Mouse (Mus musculus): ENCODE measurements at regions not wholly inside any gene's neighbourhood (a gene's known extent, or its start where the extent isn't known, plus 50 kb on each side); places are given as distances from the start of the nearest gene placed in this dataset.

DNA sequence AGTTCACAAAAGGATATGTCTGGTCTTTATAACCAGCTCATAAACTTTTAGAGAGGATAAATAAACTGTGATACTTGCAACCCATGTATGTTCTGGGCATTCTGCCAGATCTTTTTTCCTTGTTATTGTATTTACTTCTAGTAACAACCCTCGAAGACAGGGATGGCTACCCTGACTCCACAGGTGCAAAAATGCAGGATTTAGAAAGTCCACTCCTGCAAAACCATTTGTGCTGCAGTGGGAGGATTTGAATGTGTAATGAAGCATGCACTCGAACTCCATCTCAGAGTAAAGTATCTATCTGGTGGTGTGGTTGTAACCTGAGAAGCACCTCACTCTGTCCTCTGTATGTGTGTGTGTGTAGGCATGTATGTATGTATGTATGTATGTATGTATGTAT is 294.3 kb upstream of the Auts2 start:
- DNase-seq (ENCODE audit: extremely low read depth, low read depth, low spot score), result no peak

DNA sequence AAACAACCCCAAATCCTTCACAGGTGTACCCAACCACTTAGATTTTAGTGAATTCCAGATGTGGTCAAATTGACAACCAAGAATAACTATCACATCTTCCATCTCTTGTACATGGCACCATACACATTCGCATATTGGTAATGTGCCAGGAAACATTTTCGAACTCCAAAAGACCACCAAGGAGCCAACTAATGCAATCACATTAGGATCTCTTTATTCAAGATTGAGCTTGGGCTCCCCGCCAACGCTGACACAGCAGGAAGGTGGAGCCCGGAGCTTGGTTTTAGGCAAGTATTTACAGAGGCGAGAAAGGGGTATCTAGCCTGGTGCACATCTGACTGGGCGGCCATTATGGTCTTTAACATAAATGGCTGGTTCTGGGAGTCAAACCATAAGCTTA is 285.8 kb upstream of the Auts2 start:
- no peak for DNase-seq (ENCODE audit: extremely low read depth, low read depth, low spot score)

DNA sequence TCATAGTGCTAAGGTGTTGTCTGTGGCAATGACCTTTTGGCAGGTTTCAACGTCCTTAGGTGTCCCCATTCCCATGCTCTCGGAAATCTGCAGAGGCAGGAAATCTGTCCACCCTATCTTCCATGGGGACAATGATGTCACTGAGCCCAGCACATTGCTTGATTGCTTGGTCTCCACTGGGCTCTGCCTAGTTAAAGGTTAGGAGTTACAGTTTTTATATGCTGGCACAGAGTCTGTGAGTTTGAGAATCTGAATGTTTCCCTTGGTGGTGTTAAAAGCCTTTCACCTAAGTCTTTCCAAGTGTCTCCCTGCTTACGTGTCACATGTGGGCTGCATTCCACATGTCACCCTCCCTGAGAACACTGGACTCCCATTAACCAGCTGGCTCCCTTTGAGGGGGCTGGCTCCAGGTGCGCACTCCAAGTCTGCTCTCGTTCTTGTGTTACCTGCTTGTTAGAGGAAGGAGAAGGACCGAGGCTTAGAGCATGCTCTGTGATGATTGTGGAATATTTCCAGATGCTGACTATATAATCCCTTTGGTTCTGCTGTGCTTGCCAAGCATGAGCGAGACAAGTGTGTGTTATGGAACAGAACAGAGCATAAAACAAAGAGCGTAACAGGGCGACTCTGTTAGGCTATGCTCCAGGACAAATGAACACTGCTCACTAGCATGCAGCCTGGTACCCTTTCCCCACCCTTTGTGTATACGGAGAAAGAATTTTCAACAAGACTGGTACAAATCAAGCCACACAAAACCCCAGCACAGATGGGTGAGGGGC is 284.6 kb upstream of the Auts2 start:
- DNase-seq (ENCODE audit: extremely low read depth, low read depth, low spot score), result no peak

DNA sequence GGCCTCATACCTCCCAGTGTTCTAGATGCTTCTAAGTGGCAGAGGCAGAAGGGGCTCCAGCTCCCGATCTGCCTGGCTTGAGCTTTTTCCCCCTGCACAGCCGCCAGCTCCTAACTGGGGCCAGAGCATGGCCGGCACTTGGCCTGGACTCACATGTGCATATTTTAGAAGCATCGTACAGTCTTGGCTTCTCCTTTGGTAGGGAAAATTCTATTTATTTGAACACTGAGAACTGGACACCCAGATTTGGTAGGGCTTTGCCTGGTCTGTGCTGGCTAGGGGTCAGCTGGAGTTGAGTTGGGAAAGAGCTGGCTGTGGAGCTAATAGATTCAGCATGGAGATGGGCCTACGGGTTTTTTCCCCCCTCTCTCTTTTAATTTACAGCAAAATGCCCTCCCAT is 282.9 kb upstream of the Auts2 start:
- DNase-seq (ENCODE audit: extremely low read depth, low read depth, low spot score), result no peak

DNA sequence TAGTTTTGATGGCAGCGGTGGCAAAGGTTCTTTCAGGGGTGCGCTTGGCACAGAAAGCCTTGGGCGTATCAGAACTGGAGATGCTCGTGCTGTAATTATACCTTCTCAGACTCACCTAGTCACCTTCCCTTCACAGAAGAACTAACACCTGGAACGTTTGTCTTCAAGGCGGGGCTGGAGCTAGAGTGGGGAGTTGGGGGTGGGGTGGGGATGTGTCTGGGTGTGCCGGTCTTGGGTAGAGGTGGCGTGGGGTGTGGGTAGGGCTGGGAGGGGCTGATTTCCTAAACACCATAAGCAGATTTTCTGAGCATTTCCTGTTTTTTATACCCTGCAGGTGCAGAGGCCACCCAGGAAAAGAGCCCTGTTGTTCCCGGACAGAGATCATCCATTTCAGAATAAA is 274.5 kb upstream of the Auts2 start:
- no peak for DNase-seq (ENCODE audit: extremely low read depth, low read depth, low spot score)

DNA sequence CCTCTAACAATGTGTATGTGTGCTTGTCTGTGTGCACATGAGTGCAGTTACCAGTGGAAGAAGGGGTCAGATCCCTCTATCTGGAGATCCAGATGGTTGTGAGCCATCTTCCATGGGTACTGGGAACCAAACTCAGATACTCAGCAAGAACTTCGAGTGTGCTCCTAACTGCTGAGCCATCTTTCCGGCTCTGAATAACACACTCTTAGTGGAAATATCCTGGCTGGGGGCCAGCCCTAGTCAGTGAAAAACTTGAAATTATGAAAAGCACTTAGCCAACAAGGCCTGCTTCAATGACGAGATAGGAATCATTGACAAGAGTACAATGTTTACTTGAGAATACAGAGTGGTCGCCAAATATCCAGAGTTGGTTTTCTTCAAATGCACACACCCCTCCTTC is 266.0 kb upstream of the Auts2 start:
- no peak for DNase-seq (ENCODE audit: extremely low read depth, low read depth, low spot score)

DNA sequence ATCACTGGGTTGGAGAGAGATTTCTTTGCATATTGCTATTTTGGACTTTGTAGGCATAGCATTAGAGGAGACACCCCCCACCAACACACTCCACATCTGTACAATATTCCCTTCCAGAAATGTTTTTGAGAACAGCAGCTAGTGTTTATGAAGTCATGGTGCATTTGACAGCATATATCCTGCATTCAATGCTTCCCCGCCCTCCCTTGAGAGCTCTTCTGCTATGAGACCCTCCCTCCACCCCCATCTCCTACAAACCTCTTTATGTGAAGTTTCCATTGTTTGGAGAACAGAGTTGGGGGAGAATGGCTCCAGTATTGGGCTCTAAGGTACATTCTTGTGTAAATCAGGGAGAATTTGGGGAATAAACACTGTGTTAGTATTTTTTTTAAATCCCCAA is 252.9 kb upstream of the Auts2 start:
- DNase-seq (ENCODE audit: extremely low read depth, low read depth, low spot score), result no peak

DNA sequence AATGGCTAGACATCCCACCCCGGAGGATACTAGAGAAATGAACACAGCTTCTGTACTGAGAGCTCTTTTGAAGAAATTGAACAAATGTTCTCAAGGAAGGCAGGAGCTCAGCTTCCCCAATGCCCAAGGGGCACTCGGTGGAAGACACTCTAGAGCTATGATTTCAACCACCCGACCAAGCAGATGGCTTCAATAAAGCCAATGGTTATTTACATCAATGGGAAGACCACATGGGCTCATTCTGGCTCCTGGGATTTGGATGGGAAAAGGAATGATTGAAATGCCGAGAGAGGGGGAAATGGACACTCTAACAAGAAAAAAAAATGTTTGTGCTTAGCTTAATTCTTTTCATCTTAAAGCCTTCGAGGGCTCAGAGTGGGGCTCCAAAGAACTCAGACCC is 249.3 kb upstream of the Auts2 start:
- no peak for DNase-seq (ENCODE audit: extremely low read depth, low read depth, low spot score)

DNA sequence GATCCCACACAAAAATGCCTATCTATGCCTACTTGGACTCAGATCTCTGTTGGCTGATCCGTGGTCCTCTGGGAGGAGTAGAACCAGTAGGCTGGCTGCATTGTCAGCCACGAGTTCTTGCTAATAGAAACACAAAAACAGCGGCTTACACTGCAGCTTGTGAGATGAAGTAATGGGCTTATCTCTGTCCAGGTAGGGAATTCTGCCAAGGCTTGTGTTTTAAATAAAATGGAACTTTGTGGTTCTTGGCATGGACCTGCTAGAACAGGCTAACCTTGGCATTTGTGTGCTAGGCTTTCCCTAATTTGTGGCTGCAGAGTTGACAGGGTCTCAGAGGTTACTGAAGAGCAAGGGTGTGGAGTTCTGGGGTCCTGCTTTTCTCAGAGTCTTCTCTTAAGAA is 242.1 kb upstream of the Auts2 start:
- peak; percentile 21 for DNase-seq (ENCODE audit: extremely low read depth, low read depth, low spot score)

DNA sequence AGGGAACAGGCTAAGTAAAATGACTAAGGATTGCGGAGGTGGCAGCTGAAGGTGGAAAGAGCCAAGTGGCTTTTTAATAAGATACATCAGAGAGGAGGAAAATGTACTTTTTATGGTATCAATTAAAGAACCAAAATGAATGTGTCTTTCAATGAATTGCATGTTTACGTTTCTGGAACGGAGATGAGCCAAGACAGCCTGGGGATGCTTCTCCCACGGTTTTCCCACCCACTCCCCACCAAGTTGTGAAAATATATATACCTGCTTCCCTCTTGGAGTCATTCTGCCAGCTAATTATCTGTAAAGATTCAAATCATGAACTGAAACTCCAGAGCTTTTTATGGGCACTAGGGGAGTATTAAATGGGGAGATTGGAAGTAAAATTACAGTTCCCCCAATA is 241.6 kb upstream of the Auts2 start:
- DNase-seq (ENCODE audit: extremely low read depth, low read depth, low spot score), result no peak

DNA sequence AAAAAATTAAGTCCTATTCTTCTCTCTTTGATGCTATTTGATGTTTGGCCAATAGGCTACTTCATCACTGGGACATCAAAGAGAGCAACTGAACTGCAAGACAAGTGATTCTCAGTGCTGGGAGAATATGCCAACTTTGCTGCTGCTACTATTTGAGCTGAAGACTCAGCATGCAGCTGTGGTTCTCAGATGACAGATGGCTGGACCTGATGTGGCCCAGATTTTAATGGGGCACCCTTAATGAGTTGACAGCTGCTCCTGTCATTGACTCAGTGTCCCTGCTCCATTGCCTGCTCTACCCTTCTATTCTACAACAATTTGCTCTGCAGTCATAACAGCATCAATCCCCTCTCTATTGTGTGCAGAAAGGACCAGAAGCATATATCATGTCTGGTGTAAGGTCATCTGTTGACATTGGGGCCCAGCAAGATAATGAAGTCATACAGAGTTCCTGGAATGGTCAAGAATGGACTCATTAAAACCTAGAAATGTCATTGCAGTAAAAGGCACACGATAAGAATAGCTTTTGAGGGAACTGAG is 231.1 kb upstream of the Auts2 start:
- DNase-seq (ENCODE audit: extremely low read depth, low read depth, low spot score), result no peak

DNA sequence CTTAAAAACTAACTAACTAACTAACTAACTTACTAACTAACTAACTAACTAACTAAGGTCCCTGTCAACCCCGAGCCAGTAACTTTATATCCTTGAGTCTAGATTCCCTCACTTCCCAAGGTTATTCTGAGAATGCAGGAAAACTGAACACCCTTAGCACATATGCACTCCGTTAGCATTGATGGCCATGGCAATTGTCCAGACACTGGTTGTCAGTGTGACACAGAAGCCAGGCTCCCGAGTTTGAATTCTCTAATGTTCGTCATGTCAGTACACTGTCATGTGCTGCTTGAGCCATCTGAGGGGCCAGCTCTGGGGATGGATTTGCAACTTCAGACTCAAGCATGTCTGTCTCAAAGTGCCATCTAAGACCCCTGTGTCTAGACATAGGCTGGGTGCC is 217.3 kb upstream of the Auts2 start:
- no peak for DNase-seq (ENCODE audit: extremely low read depth, low read depth, low spot score)

DNA sequence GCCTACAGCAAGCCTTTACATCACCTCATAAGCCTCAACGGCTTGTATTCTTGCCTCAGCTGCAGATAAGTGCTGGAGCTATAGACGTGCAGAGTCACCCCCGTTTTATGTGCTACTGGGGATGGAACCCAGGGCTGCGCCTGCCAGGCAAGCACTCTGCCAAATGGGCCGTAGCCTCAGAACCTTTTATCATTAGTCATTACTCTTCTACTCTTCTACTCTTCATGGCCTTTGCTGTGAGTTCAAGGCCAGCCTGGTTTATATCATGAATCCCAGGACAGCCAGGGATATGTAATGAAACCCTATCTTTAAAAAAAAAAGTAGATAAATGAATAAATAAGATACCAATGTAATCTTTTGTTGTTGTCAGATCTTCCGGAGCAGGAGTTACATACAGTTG is 216.6 kb upstream of the Auts2 start:
- DNase-seq (ENCODE audit: extremely low read depth, low read depth, low spot score), result no peak

DNA sequence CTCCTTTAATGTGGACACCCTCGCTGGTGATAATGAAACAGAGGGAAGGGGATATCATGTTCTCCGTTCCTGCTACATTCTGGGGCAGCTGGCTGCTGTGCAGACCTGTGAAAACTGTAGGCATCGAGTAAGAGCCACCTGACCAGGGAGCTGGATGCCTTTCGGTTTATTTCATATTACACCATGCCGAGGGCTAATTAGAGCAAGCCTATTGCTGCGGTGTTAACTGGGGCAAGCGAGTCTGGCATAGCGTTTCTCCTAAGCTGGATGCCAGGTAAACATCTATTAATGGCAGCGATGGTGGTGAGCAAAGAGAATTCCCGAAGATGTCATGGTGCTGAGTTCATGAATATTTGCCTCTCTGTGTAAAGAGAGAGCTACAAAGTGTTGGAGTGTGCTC is 215.8 kb upstream of the Auts2 start:
- DNase-seq (ENCODE audit: extremely low read depth, low read depth, low spot score), result no peak

DNA sequence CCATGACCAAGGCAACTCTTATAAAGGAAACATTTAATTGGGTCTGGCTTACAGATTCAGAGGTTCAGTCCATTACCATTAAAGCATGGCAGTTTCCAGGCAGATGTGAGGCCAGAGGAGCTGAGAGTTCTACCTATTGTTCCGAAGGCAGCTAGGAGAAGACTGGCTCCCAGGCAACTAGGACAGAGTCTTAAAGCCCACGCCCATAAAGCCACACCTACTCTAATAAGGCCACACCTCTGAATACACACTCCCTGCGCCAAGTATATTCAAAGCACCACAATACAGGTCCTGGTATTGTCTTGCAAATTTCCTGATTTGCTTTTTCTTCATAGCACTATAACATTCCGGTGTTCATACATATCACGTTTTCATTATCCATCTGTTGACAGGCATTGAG is 194.8 kb upstream of the Auts2 start:
- DNase-seq (ENCODE audit: extremely low read depth, low read depth, low spot score), result no peak

DNA sequence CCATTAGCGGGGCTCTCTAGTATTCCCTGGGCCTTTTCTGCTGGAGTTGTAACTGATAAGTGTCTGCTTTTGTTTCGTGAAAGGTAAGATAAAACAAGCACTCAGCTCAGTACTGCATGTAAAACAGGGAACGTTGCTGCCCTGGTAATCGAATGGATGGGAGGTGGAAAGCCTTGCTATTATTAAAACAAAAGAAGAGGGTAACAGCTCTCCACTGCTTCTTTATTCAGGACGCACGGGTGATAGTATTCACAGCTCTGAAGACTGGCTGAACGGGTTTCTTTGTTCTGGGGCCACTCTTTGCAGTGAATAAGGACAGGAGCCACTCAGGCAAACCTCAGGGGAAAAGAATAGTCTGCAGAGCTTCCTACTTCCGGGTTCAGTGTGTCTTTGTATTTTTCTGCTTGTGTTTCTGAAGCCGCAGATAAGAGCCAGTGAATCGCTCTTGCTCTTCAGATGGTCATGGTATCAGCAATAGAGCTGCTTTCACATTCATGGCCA is 185.6 kb upstream of the Auts2 start:
- DNase-seq (ENCODE audit: extremely low read depth, low read depth, low spot score), result no peak

DNA sequence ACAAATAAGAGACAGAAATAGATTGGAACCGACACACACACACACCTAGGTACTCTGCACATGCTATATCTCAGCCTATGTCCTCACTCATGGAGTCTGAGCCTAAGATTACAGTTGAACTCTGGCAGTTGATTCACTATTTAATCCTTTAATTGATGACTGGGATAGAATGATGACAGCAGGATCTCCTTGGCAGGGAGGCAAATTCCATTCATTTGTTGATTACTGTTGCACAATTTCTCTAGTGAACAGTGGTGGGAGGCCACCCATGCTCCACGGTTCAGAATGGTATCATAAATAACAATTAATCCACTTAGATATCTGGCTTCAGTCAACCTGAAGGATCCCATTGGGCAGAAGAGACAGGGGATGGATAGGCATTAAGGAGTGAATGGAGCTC is 181.3 kb upstream of the Auts2 start:
- DNase-seq (ENCODE audit: extremely low read depth, low read depth, low spot score), result peak; percentile 62

DNA sequence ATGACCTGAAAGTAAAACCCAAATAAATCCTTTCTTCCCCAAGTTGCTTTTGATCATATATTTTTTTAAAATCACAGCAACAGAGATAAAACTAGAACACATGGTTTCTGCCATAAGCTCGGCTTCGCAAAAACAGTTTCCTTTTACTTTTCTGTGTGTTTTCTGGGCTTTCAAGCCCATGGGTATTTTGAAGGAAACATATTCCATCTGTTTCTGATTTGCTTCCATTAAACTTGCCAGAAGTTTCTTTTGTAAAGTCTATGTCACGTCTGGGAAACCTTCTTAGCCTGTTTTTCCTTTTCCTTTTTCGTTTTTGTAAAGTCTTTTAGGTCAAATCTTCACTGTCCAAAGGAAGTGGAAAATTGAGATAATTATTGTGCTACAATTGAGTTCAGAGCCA is 167.2 kb upstream of the Auts2 start:
- DNase-seq (ENCODE audit: extremely low read depth, low read depth, low spot score), result no peak

DNA sequence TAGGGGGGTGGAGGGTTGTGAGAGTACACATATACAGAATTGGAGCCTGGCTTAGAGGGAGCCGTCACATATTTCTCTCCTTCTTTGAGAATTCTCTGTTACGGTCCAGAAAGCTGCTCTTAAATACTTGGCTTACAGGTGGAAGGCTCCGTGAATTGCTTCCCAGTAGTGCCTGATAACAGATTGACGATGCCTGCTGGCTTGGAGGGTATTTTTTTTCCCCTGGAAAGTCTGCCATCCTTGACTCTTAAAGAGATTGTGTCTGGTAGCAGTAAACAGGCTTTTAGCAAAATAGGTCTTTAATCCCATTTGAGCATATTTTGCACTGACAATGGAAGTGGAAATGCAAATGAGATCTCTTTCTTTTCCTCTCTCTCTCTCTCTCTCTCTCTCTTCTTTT is 164.4 kb upstream of the Auts2 start:
- DNase-seq (ENCODE audit: extremely low read depth, low read depth, low spot score), result no peak

DNA sequence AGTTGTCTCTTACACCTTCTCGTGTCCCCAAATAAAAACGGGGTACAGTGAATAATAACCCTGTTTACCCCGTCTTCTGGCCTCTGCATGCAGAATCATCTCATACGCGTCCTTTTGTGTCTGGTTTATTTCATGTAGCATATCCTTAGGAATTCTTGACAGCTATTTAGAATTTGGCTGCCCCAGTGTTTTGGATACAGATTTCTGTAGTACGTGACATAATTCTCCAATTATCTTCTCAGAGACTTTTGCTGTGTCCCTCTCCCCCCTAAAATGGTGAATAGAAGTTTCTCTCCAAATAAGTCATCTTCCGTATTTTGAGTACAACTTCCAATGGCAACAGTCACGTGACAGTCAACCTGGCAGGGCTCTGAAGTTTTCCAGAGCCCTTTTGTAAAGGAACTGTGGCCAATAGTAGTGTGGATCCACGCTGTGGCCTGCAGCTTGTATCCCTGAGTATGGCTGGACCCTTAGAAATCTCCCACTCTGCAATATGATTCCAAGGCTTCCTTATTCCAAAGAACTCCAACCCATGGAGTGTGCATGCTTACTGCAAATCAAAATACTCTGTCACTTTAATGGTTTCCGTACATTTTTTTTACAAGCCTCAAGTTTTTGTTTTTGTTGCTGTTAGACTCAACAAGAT is 160.4 kb upstream of the Auts2 start:
- DNase-seq (ENCODE audit: extremely low read depth, low read depth, low spot score), result no peak

DNA sequence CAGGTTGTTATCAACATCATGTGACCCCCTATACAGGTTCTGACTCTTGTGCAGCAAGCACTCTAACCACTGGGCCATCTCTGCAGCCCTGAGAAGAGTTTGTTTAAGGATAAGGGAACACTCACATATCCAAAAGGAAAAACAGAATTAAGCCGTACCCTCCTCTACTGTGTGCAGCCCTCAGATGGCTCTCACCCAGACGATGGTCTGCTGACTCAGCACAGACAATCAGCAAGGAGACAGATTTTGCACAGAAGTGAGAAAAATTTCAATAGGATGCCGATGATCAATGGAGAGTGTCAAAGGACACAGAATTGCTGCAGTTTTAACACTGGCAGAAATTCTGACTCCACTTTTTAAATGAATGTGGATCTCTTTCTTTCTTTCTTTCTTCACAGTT is 159.4 kb upstream of the Auts2 start:
- DNase-seq (ENCODE audit: extremely low read depth, low read depth, low spot score), result no peak

DNA sequence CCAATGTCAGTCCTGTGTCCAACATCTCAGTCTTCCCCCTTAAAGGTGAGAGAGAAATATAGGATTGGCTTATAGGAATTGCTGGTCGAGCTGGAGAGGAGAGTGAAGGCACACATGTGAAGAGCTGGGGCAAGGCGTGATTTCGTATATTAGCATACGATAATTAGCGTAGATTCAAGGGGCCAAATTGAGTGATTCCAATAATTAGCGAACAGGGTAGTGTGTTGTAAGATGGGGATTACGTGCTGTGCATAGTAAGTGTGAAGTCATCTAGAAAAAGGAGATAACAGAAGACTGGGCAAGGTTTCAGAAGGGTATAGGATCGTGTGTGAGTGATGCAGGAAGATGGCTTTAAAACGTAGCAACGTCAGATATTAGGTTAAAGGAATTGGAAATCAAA is 147.6 kb upstream of the Auts2 start:
- no peak for DNase-seq (ENCODE audit: extremely low read depth, low read depth, low spot score)

DNA sequence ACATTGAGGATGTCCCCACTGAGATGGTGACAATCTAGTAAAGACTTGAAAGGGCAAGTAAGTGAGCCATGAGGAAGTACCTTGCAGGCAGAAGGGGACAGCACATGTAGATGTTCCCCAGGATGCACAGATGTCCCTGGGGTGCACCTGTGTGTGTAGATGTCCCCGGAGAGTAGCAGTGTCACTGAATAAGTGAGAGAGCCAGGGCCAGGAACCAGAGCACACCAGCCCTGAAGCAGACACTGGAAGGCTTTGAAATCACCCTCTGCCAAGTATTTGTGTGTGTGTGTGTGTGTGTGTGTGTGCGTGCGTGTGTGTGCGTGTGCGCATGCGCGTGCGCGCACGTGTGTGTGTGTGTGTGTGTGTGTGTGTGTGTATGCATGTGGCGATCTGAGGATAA is 132.1 kb upstream of the Auts2 start:
- no peak for DNase-seq (ENCODE audit: extremely low read depth, low read depth, low spot score)
